Mouse (Mus musculus): ENCODE results near the gene Ttc7.
A peak's percentile ranks its signal among the peaks of the same experiment; 100 is the strongest.

Ttc7 gene

GRCm38 (mm10) chr17:87314530-87314946 lies 31.9 kb downstream of the Ttc7 start:
- DNase-seq, result peak; percentile 58

GRCm38 (mm10) chr17:87315021-87315531 lies 32.4 kb downstream of the Ttc7 start:
- peak; percentile 91 for DNase-seq

GRCm38 (mm10) chr17:87315891-87316763 lies 33.4 kb downstream of the Ttc7 start:
- no peak for DNase-seq

- DNase-seq, result no peak
Measured at GRCm38 (mm10) chr17:87317271-87317670, 34.6 kb downstream of the Ttc7 start.

- peak; percentile 29 for DNase-seq
Measured at GRCm38 (mm10) chr17:87317947-87318346, 35.3 kb downstream of the Ttc7 start.

- no peak for DNase-seq
Measured at GRCm38 (mm10) chr17:87321673-87322072, 39.0 kb downstream of the Ttc7 start.

GRCm38 (mm10) chr17:87323215-87323614 lies 40.5 kb downstream of the Ttc7 start:
- no peak for DNase-seq

GRCm38 (mm10) chr17:87325501-87325900 lies 42.8 kb downstream of the Ttc7 start:
- no peak for DNase-seq

- no peak for DNase-seq
Measured at GRCm38 (mm10) chr17:87326987-87327386, 44.3 kb downstream of the Ttc7 start.

GRCm38 (mm10) chr17:87327645-87328044 lies 45.0 kb downstream of the Ttc7 start:
- no peak for DNase-seq

- no peak for DNase-seq
Measured at GRCm38 (mm10) chr17:87328177-87328768, 45.6 kb downstream of the Ttc7 start.

GRCm38 (mm10) chr17:87329144-87329700 lies 46.5 kb downstream of the Ttc7 start:
- no peak for DNase-seq

GRCm38 (mm10) chr17:87330250-87330920 lies 47.7 kb downstream of the Ttc7 start:
- DNase-seq, result no peak

- DNase-seq, result no peak
Measured at GRCm38 (mm10) chr17:87330921-87331291, 48.2 kb downstream of the Ttc7 start.

GRCm38 (mm10) chr17:87331336-87332141 lies 48.9 kb downstream of the Ttc7 start:
- no peak for DNase-seq

GRCm38 (mm10) chr17:87332142-87332815 lies 49.6 kb downstream of the Ttc7 start:
- DNase-seq, result no peak

GRCm38 (mm10) chr17:87332887-87333286 lies 50.2 kb downstream of the Ttc7 start:
- DNase-seq, result no peak

GRCm38 (mm10) chr17:87334162-87334561 lies 51.5 kb downstream of the Ttc7 start:
- no peak for DNase-seq

- no peak for DNase-seq
Measured at GRCm38 (mm10) chr17:87335152-87335551, 52.5 kb downstream of the Ttc7 start.

GRCm38 (mm10) chr17:87335727-87336126 lies 53.0 kb downstream of the Ttc7 start:
- DNase-seq, result no peak

- DNase-seq, result no peak
Measured at GRCm38 (mm10) chr17:87336910-87337309, 54.2 kb downstream of the Ttc7 start.

- DNase-seq, result peak; percentile 30
Measured at GRCm38 (mm10) chr17:87337683-87338082, 55.0 kb downstream of the Ttc7 start.

Measured in kidney, adult 18-20 months (tissue).